ENCODE assay signal across 20 mouse cellular contexts in the genomic region with DNA sequence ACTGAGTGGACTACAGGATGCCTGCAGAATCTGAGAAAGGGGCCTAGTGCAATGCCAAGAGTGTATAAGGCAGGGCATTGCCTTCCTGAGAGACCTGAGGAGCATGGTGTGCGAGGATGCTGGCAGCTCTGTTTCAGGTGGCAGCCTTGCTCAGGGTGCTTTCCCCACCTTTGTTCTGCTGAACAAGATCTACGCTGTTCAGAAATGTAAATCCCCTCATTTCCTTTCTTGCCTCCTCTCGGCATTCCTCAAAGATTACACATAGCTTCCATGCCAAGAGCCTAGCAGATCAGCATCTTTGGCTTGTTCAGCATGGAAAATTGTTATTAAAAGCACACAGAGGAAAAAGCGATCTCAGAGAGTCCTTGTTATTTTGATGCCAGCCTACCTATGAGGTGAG.
A peak's percentile ranks its signal among the peaks of the same experiment; 100 is the strongest.
DNase-seq lines count a peak whose midpoint lies in the region; ATAC-seq and TF ChIP-seq lines count a peak whose summit lies in the region.
"Had no signal": no experiment of that assay in that cellular context is flagged by ENCODE, and none has a peak within 500 bp of the region (broad histone marks: within the 10 kb centered on the region; RNA-seq: fewer than 3 reads in every experiment).

No protein-coding gene starts in this region.

- no peak overlapping the region for H3K4me3 ChIP-seq in heart, embryonic 16.5 days (ENCODE audit: low read length)
- no peak overlapping the region for H3K4me3 ChIP-seq in heart, embryonic 12.5 days
- H3K4me3 ChIP-seq in lung, postnatal 0 days (ENCODE audit: low read depth, low read length): no peak overlapping the region
- H3K4me3 ChIP-seq in limb, embryonic 14.5 days (replicated peaks; ENCODE audit: low read length): no peak overlapping the region
- H3K4me3 ChIP-seq: forebrain, embryonic 12.5 days; hindbrain, embryonic 10.5 days; liver, embryonic 13.5 days had no signal

- no peaks in the 10 kb centered on the region for H3K27me3 ChIP-seq in heart, embryonic 16.5 days (ENCODE audit: control insufficient read depth, insufficient read depth, low read length)
- no peaks in the 10 kb centered on the region for H3K27me3 ChIP-seq in heart, embryonic 12.5 days (replicated peaks)
- H3K27me3 ChIP-seq in lung, postnatal 0 days (replicated peaks; ENCODE audit: insufficient read depth, low read length): no peaks in the 10 kb centered on the region
- H3K27me3 ChIP-seq in limb, embryonic 14.5 days (ENCODE audit: control insufficient read depth, insufficient read depth, low read length): no peaks in the 10 kb centered on the region
- H3K27me3 ChIP-seq: forebrain, embryonic 12.5 days; liver, embryonic 13.5 days had no signal

- no peaks in the 10 kb centered on the region; the same call in 1 of the 2 replicates for H3K4me1 ChIP-seq in heart, embryonic 16.5 days (ENCODE audit: control insufficient read depth, insufficient read depth, low read length)
- peaks cover 13% of the 10 kb centered on the region for H3K4me1 ChIP-seq in heart, embryonic 12.5 days (replicated peaks)
- no peaks in the 10 kb centered on the region for H3K4me1 ChIP-seq in lung, postnatal 0 days (ENCODE audit: insufficient read depth, low read depth, low read length)
- no peaks in the 10 kb centered on the region; the same call in 1 of the 2 replicates for H3K4me1 ChIP-seq in limb, embryonic 14.5 days (ENCODE audit: control insufficient read depth, insufficient read depth, low read length)
- H3K4me1 ChIP-seq: hindbrain, embryonic 10.5 days; liver, embryonic 13.5 days had no signal

- H3K9ac ChIP-seq in heart, embryonic 16.5 days (ENCODE audit: low read length): no peak overlapping the region
- H3K9ac ChIP-seq in heart, embryonic 12.5 days: no peak overlapping the region
- H3K9ac ChIP-seq in lung, postnatal 0 days (replicated peaks; ENCODE audit: low read depth): no peak overlapping the region
- H3K9ac ChIP-seq in limb, embryonic 14.5 days (ENCODE audit: low read depth, low read length, severe bottlenecking): no peak overlapping the region
- H3K9ac ChIP-seq: forebrain, embryonic 12.5 days; liver, embryonic 13.5 days had no signal

- no peaks in the 10 kb centered on the region for H3K9me3 ChIP-seq in heart, embryonic 16.5 days (replicated peaks; ENCODE audit: control insufficient read depth, low read length)
- H3K9me3 ChIP-seq in heart, embryonic 12.5 days (replicated peaks): no peaks in the 10 kb centered on the region
- no peaks in the 10 kb centered on the region for H3K9me3 ChIP-seq in lung, postnatal 0 days (ENCODE audit: low read length)
- H3K9me3 ChIP-seq in limb, embryonic 14.5 days (ENCODE audit: control insufficient read depth, low read length): peaks cover 4% of the 10 kb centered on the region; the same call in 1 of the 2 replicates
- H3K9me3 ChIP-seq: liver, embryonic 13.5 days had no signal

- no peak for TF ChIP-seq POLR2A in limb, embryonic 14.5 days (IDR thresholded peaks at IDR 0.05; ENCODE audit: borderline replicate concordance, extremely low read depth, insufficient read depth, insufficient read length)

- no peak for TF ChIP-seq CTCF in lung, postnatal 0 days (IDR thresholded peaks at IDR 0.05)

- WGBS in heart, embryonic 16.5 days: 32% methylated on average over 4 of the region's 4 CpGs
- 33% methylated on average over 4 of the region's 4 CpGs for WGBS in heart, embryonic 12.5 days
- WGBS in lung, postnatal 0 days: 15% methylated on average over 4 of the region's 4 CpGs
- 38% methylated on average over 4 of the region's 4 CpGs for WGBS in limb, embryonic 14.5 days

- H3K4me2 ChIP-seq in heart, embryonic 16.5 days (ENCODE audit: low read depth, low read length): no peak overlapping the region
- H3K4me2 ChIP-seq in heart, embryonic 12.5 days: no peak overlapping the region
- no peak overlapping the region for H3K4me2 ChIP-seq in lung, postnatal 0 days (replicated peaks; ENCODE audit: low read depth, low read length)
- H3K4me2 ChIP-seq in limb, embryonic 14.5 days (replicated peaks; ENCODE audit: low read depth, low read length, severe bottlenecking): no peak overlapping the region
- H3K4me2 ChIP-seq: forebrain, embryonic 12.5 days; liver, embryonic 13.5 days had no signal

- ATAC-seq in heart, embryonic 16.5 days (replicated peaks; ENCODE audit: extremely low read depth, insufficient read depth, low FRiP score): peak; percentile 23; the same call in 1 of the 2 replicates
- ATAC-seq in heart, embryonic 12.5 days (ENCODE audit: insufficient number of reproducible peaks, low FRiP score): no peak
- ATAC-seq in lung, postnatal 0 days: peak; percentile 48; the same call in 1 of the 2 replicates
- 0 out of 2 replicates have a peak, but pooled peaks have one; percentile 41 for ATAC-seq in limb, embryonic 14.5 days (ENCODE audit: low FRiP score, low read depth)
- ATAC-seq: midbrain, embryonic 16.5 days had no signal

- H3K27ac ChIP-seq in heart, embryonic 16.5 days (ENCODE audit: low read length): no peak overlapping the region
- no peak overlapping the region for H3K27ac ChIP-seq in heart, embryonic 12.5 days (ENCODE audit: poor library complexity, severe bottlenecking)
- no peak overlapping the region for H3K27ac ChIP-seq in lung, postnatal 0 days (ENCODE audit: low read length)
- no peak overlapping the region for H3K27ac ChIP-seq in limb, embryonic 14.5 days (replicated peaks; ENCODE audit: low read depth, low read length)
- H3K27ac ChIP-seq: forebrain, embryonic 12.5 days; hindbrain, embryonic 10.5 days; liver, embryonic 13.5 days had no signal

- TF ChIP-seq EP300 in lung, postnatal 0 days (IDR thresholded peaks at IDR 0.05): peak; percentile 50

- H3K36me3 ChIP-seq in heart, embryonic 16.5 days (ENCODE audit: control insufficient read depth, insufficient read depth): no peaks in the 10 kb centered on the region
- H3K36me3 ChIP-seq in heart, embryonic 12.5 days: no peaks in the 10 kb centered on the region
- no peaks in the 10 kb centered on the region for H3K36me3 ChIP-seq in lung, postnatal 0 days (ENCODE audit: insufficient read depth, low read length)
- no peaks in the 10 kb centered on the region for H3K36me3 ChIP-seq in limb, embryonic 14.5 days (ENCODE audit: control insufficient read depth, insufficient read depth, low read length)
- H3K36me3 ChIP-seq: forebrain, embryonic 12.5 days; hindbrain, embryonic 10.5 days; liver, embryonic 13.5 days had no signal

- peak; percentile 9 for DNase-seq in lung, postnatal 0 days (ENCODE audit: low spot score)
- no peak for DNase-seq in lung, postnatal 10 days
- peak; percentile 74 for DNase-seq in NIH3T3 (ENCODE audit: low read depth)
- peak; percentile 67 for DNase-seq in limb, embryonic 14.5 days (ENCODE audit: low spot score)
- DNase-seq in ovary, postnatal 36 days (ENCODE audit: low spot score): no peak
- no peak for DNase-seq in right cerebral cortex, postnatal 10 days (ENCODE audit: low spot score in 2 of 2)
- DNase-seq: adrenal gland, adult 8-10 months; cerebellum, adult 11 months; cerebellum, postnatal 14 days; gastrocnemius, postnatal 36 days; kidney, adult 11 months; kidney, postnatal 25 days; liver, embryonic 13.5 days; retina, postnatal 1 day; thymus, postnatal 14 days had no signal

Comparison
In these comparisons a context has a peak if more than half of its experiments do, and no peak if none do; other contexts are left out.
1. DNase-seq: peak in lung, postnatal 0 days (single experiment), NIH3T3 (single experiment) and limb, embryonic 14.5 days (single experiment); none in lung, postnatal 10 days (single experiment), ovary, postnatal 36 days (single experiment) and right cerebral cortex, postnatal 10 days (0 of 2).